Mouse (Mus musculus) megakaryocyte, embryonic 14.5 days (primary cell): ENCODE measurements around the gene Stx16.

Experiments
- FLI1 ChIP-seq: IDR thresholded peaks from 2 replicates; pipeline ENCODE4 v1.6.1; 2012; ENCODE audit warnings: low read length, inconsistent platforms, mixed read lengths
- GATA1 ChIP-seq: IDR thresholded peaks from 3 replicates; pipeline ENCODE4 v1.6.1; 2012; ENCODE audit warnings: mixed read lengths, low read length, inconsistent platforms, borderline replicate concordance

DNA sequence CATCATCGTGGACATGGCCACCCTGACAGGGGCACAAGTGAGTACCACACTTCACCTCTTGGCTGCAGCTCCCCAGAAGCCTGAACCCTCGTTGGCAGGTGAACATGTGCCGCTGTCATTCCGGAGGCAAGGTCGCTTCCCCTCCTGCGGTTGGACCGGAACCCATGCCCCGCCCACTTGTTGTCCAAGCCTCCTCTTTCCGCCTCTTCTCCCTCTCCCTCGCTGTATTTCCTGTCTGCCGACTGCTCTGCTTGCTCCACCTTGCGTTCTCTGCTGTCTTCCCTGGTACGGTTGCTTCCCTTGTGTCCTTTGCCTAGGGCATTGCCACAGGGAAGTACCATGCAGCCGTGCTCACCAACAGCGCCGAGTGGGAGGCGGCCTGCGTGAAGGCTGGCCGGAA is 44.5 kb downstream of the Stx16 start:
- TF ChIP-seq GATA1 (no peak), FLI1 (no peak)
